Mouse (Mus musculus) limb, embryonic 14.5 days (tissue): ENCODE data around the gene Plekha5. TPM values are rescaled to one million over a fixed set of nuclear protein-coding genes. Genes with fewer than 3 reads are reported as not detected.

Experiments
- ATAC-seq: fragments of 200-750 bp; cut with Nextera tagmentation; 2 replicates; pipeline ENCODE4 v1.8.0; 2017; ENCODE audit warnings: low read depth, moderate number of reproducible peaks, moderate TSS enrichment; ENCODE audit not compliant: low FRiP score
- DNase-seq: peaks from one replicate; pipeline ENCODE4 v3.0.0-alpha.2; 2015; ENCODE audit warnings: low spot score
- H3K27ac ChIP-seq: fragments of 300-500 bp; sonication (generic); replicated peaks from 2 replicates; pipeline ENCODE4 v1.5.1; 2014; ENCODE audit warnings: low read depth, mild to moderate bottlenecking, low read length, moderate library complexity, mixed read lengths
- H3K27me3 ChIP-seq: fragments of 300-500 bp; sonication (generic); 2 replicates; pipeline ENCODE4 v1.6.1; 2014; ENCODE audit warnings: low read length, mixed read lengths; ENCODE audit not compliant: control insufficient read depth, insufficient read depth
- H3K36me3 ChIP-seq: fragments of 300-500 bp; sonication (generic); 2 replicates; pipeline ENCODE4 v1.6.1; 2014; ENCODE audit warnings: mild to moderate bottlenecking, low read length, moderate library complexity, mixed read lengths; ENCODE audit not compliant: control insufficient read depth, insufficient read depth
- H3K4me1 ChIP-seq: fragments of 300-500 bp; sonication (generic); 2 replicates; pipeline ENCODE4 v1.6.1; 2014; ENCODE audit warnings: antibody characterized with exemption, low read length, mixed read lengths; ENCODE audit not compliant: control insufficient read depth, insufficient read depth
- H3K4me2 ChIP-seq: fragments of 300-500 bp; sonication (generic); replicated peaks from 2 replicates; pipeline ENCODE4 v1.6.1; 2014; ENCODE audit warnings: low read depth, mild to moderate bottlenecking, low read length, moderate library complexity; ENCODE audit not compliant: severe bottlenecking
- H3K4me3 ChIP-seq: fragments of 300-500 bp; sonication (generic); replicated peaks from 2 replicates; pipeline ENCODE4 v1.5.1; 2014; ENCODE audit warnings: low read length
- H3K9ac ChIP-seq: fragments of 300-500 bp; sonication (generic); 2 replicates; pipeline ENCODE4 v1.6.1; 2014; ENCODE audit warnings: mild to moderate bottlenecking, low read depth, low read length, moderate library complexity; ENCODE audit not compliant: severe bottlenecking
- H3K9me3 ChIP-seq: fragments of 300-500 bp; sonication (generic); 2 replicates; pipeline ENCODE4 v1.6.1; 2016; ENCODE audit warnings: low read length; ENCODE audit not compliant: control insufficient read depth
- POLR2A ChIP-seq: fragments of 200-500 bp; IDR thresholded peaks from 2 replicates; pipeline ENCODE4 v1.8.0; 2012; ENCODE audit warnings: inconsistent platforms, mild to moderate bottlenecking, moderate library complexity, borderline replicate concordance; ENCODE audit not compliant: insufficient read depth, insufficient read length; ENCODE audit errors: extremely low read depth
- WGBS: fragments of 180-500 bp; shearing (Covaris S2); extraction: QIAGEN DNeasy Blood & Tissue Kit; methylation state at CpG from one replicate; pipeline ENCODE4 v1.1.7; 2014; 5-methylcytosine and 5-hydroxymethylcytosine counted together
- polyA plus RNA-seq, 2 experiments: library from polyadenylated mRNA; depleted of rRNA in 1 of 2; stranded (reverse) in 1 of 2; unstranded in 1 of 2; fragments of >200 nt; fragmentation: Nextera tagmentation in 1 of 2; extraction: Ambion mirVana in 1 of 2; gene quantifications; 2 replicates each; pipeline versions ENCODE4 v1.2.1 to v1.2.3; 2012 to 2014

The Plekha5 gene
- polyA plus RNA-seq, 2 experiments = 50.8 to 87.2 TPM

- no peak for TF ChIP-seq POLR2A
- H3K4me3 ChIP-seq = no peak overlapping the region
- no peak overlapping the region for H3K9ac ChIP-seq
- ATAC-seq = peak; percentile 30; the same call in 1 of the 2 replicates
- H3K4me2 ChIP-seq = no peak overlapping the region
- H3K27ac ChIP-seq = no peak overlapping the region
- no peak for DNase-seq
- 46% methylated on average over 7 of the region's 7 CpGs for WGBS
- no peaks in the 10 kb centered on the region for H3K9me3 ChIP-seq
- no peaks in the 10 kb centered on the region for H3K27me3 ChIP-seq
- H3K4me1 ChIP-seq = peaks cover 8% of the 10 kb centered on the region
- 0 out of 2 replicates have a peak, but pooled peaks cover 3% of the 10 kb centered on the region for H3K36me3 ChIP-seq
Measured at GRCm38 (mm10) chr6:140478031-140478430, 54.2 kb downstream of the Plekha5 start.

GRCm38 (mm10) chr6:140478943-140479342, 55.1 kb downstream of the Plekha5 start:
- Histone ChIP-seq H3K27ac (no peak overlapping the region), H3K36me3 (0 out of 2 replicates have a peak, but pooled peaks cover 3% of the 10 kb centered on the region), H3K9ac (no peak overlapping the region), H3K4me2 (no peak overlapping the region), H3K9me3 (no peaks in the 10 kb centered on the region), H3K4me3 (no peak overlapping the region), H3K27me3 (no peaks in the 10 kb centered on the region), H3K4me1 (peaks cover 10% of the 10 kb centered on the region)
- 94% methylated on average over 5 of the region's 5 CpGs for WGBS
- TF ChIP-seq POLR2A = no peak
- DNase-seq (no peak), ATAC-seq (no peak)

GRCm38 (mm10) chr6:140480425-140481081, 56.7 kb downstream of the Plekha5 start:
- no peak overlapping the region for H3K27ac ChIP-seq
- H3K36me3 ChIP-seq = 0 out of 2 replicates have a peak, but pooled peaks cover 3% of the 10 kb centered on the region
- H3K4me1 ChIP-seq = peaks cover 15% of the 10 kb centered on the region
- H3K9me3 ChIP-seq = no peaks in the 10 kb centered on the region
- TF ChIP-seq POLR2A = no peak
- H3K4me2 ChIP-seq = no peak overlapping the region
- WGBS = 83% methylated on average over 10 of the region's 10 CpGs
- no peaks in the 10 kb centered on the region for H3K27me3 ChIP-seq
- no peak overlapping the region for H3K4me3 ChIP-seq
- no peak for ATAC-seq
- no peak overlapping the region for H3K9ac ChIP-seq
- DNase-seq = no peak

DNA sequence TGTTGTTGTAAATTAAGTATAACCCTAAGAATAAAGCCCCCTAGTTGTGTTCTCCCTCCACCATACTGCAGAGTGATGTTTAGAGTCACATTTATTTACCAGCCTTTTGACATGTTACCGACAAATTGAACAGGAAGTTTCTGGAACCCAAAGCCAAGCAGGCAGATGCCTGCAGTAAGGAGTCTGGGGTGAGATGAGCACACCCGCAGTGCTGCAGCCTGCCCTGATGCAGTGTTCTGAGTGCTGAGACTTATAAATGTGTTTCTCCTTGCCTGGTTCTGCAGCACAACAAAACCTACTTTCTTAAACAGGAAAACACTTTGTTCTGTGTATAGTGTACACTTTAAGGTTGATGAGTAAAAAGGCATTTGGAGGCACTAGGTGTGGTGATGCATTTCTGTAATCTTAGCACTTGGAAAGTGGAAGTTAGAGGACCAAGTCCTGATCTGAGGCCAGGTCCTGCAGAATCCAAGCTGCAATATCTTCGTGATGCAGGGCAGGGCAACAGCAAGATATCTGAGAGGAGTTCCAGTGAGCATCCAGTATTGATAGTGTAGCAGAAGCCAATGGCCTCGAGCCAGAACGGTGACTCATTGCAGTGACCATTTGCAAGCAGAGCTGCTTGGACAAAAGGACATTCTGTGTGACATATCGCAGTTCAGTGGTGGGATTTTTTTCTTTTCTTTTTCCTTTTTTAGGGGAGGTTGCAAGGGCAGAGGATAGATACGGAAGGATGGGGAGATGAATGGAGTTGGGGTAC, 58.0 kb downstream of the Plekha5 start:
- Histone ChIP-seq H3K4me1 (peaks cover 17% of the 10 kb centered on the region), H3K4me2 (no peak overlapping the region), H3K36me3 (0 out of 2 replicates have a peak, but pooled peaks cover 3% of the 10 kb centered on the region), H3K4me3 (no peak overlapping the region), H3K9ac (no peak overlapping the region), H3K27me3 (no peaks in the 10 kb centered on the region), H3K9me3 (no peaks in the 10 kb centered on the region), H3K27ac (no peak overlapping the region)
- DNase-seq = peak; percentile 33
- WGBS = 65% methylated on average over 7 of the region's 7 CpGs
- no peak for ATAC-seq
- TF ChIP-seq POLR2A = no peak

DNA sequence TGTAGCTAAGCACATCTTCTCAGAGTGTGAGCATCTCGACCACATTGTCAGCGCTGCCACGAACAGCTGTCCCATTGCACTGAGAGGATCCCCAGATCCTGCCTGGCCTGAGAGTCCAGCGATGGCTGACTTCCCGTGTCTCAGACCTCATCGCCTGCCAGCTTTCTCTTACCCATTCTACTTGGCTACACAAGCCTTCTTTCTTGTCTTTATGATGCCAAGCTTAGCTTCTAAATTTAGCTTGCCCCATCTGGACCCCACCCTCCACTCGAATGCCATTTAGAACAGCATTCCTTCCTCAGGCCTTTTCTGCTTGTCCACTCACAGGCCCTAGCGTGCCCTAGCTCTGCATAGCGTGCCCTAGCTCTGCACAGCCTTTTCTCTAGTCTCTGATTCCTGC, 60.3 kb downstream of the Plekha5 start:
- no peak overlapping the region for H3K9ac ChIP-seq
- H3K27ac ChIP-seq = no peak overlapping the region
- 81% methylated on average over 9 of the region's 9 CpGs for WGBS
- DNase-seq (no peak), ATAC-seq (no peak)
- 0 out of 2 replicates have a peak, but pooled peaks cover under 1% of the 10 kb centered on the region for H3K36me3 ChIP-seq
- peaks cover 20% of the 10 kb centered on the region for H3K4me1 ChIP-seq
- no peak for TF ChIP-seq POLR2A
- H3K9me3 ChIP-seq = no peaks in the 10 kb centered on the region
- no peaks in the 10 kb centered on the region for H3K27me3 ChIP-seq
- H3K4me3 ChIP-seq = no peak overlapping the region
- no peak overlapping the region for H3K4me2 ChIP-seq
